Comparison of ENCODE assay signal across 8 mouse cellular contexts in the genomic region with DNA sequence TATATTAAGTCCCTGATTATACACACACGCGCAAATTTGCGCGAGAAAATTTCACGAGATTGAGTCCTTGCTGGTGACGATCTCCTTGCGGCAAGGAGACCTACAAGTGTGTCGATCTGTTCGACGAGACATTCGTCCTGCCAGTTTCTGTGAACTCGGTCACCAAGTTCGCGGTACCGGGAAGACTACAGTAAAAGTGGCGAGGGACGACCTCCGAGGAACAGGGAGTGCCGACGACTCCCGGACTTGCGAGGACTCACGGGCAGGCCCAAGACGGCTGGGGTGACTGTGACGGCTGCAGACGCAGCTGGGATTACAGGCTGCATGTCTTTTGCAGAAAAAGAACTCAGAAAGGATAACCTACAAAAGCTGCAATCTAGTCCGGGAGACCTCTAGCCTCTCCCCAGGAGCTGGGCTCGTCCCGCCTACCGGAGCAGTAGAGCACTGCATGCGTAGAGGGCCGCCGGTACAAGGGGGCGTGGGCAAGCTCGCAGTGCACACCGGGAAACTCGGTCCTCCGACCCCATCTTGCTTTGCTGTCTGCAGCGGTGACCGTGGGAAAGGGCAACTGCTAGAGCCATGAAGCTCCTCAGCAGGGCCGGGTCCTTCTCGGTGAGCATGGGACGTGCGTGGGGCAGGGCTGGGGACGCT. TPM values are rescaled to one million over a fixed set of nuclear protein-coding genes. Genes with fewer than 3 reads are reported as not detected.
A peak's percentile ranks its signal among the peaks of the same experiment; 100 is the strongest.
DNase-seq lines count a peak whose midpoint lies in the region; ATAC-seq lines count a peak whose summit lies in the region.

A gene (plus strand): TSS at position 466 of the 651 bp plus-strand sequence.

- H3K4me2 ChIP-seq in heart, embryonic 13.5 days, result peak within 1 kb of the TSS; percentile 72
- H3K4me2 ChIP-seq in liver, embryonic 12.5 days, result peak within 1 kb of the TSS; percentile 83
- peak within 1 kb of the TSS; percentile 69 for H3K4me2 ChIP-seq in stomach, embryonic 15.5 days

- peaks cover 27% of the 10 kb centered on the region for H3K4me1 ChIP-seq in heart, embryonic 13.5 days
- H3K4me1 ChIP-seq in liver, embryonic 12.5 days, result peaks cover 24% of the 10 kb centered on the region
- peaks cover 8% of the 10 kb centered on the region; the same call in 1 of the 2 replicates for H3K4me1 ChIP-seq in stomach, embryonic 15.5 days

- peaks cover 23% of the 10 kb centered on the region for H3K36me3 ChIP-seq in heart, embryonic 13.5 days
- peaks cover 23% of the 10 kb centered on the region for H3K36me3 ChIP-seq in liver, embryonic 12.5 days
- peaks cover 15% of the 10 kb centered on the region; the same call in 1 of the 2 replicates for H3K36me3 ChIP-seq in stomach, embryonic 15.5 days

- H3K27ac ChIP-seq in heart, embryonic 13.5 days (replicated peaks), result peak within 1 kb of the TSS; percentile 99
- H3K27ac ChIP-seq in liver, embryonic 12.5 days, result peak within 1 kb of the TSS; percentile 87
- H3K27ac ChIP-seq in stomach, embryonic 15.5 days, result peak within 1 kb of the TSS; percentile 86

- peak; percentile 99 for ATAC-seq in erythroid progenitor cell, adult 5-6 weeks (replicated peaks; ENCODE audit: low FRiP score, poor library complexity, severe bottlenecking)
- peak; percentile 95 for ATAC-seq in heart, embryonic 13.5 days (ENCODE audit: extremely low read depth, insufficient number of reproducible peaks, low FRiP score, low TSS enrichment)
- ATAC-seq in liver, embryonic 12.5 days, result peak; percentile 99
- ATAC-seq in stomach, embryonic 15.5 days (ENCODE audit: insufficient read depth, low FRiP score, low read depth), result peak; percentile 99

- H3K9ac ChIP-seq in heart, embryonic 13.5 days, result peak within 1 kb of the TSS; percentile 99
- H3K9ac ChIP-seq in liver, embryonic 12.5 days, result peak within 1 kb of the TSS; percentile 96
- H3K9ac ChIP-seq in stomach, embryonic 15.5 days, result peak within 1 kb of the TSS; percentile 87

- WGBS in heart, embryonic 13.5 days, result under 1% methylated on average over 45 of the region's 45 CpGs
- WGBS in liver, embryonic 12.5 days (ENCODE audit: insufficient replicate concordance), result under 1% methylated on average over 45 of the region's 45 CpGs
- under 1% methylated on average over 45 of the region's 45 CpGs for WGBS in stomach, embryonic 15.5 days

- DNase-seq in CD4-positive helper T cell, adult 2 months (ENCODE audit: low read depth, low spot score), result peak; percentile 91
- DNase-seq in brain, embryonic 18.5 days (ENCODE audit: low read depth, low spot score), result peak; percentile 77
- DNase-seq in kidney, postnatal 10 days, result peak; percentile 93
- DNase-seq in natural killer cell, adult 2 months (ENCODE audit: low spot score in 2 of 2), result peak; percentile 76 to 83

- H3K4me3 ChIP-seq in heart, embryonic 13.5 days, result peak within 1 kb of the TSS; percentile 99
- peak within 1 kb of the TSS; percentile 97 for H3K4me3 ChIP-seq in liver, embryonic 12.5 days
- H3K4me3 ChIP-seq in stomach, embryonic 15.5 days (replicated peaks), result peak within 1 kb of the TSS; percentile 94

- no peaks in the 10 kb centered on the region for H3K27me3 ChIP-seq in heart, embryonic 13.5 days (replicated peaks)
- H3K27me3 ChIP-seq in liver, embryonic 12.5 days (replicated peaks), result no peaks in the 10 kb centered on the region
- H3K27me3 ChIP-seq in stomach, embryonic 15.5 days (replicated peaks), result no peaks in the 10 kb centered on the region

- H3K9me3 ChIP-seq in heart, embryonic 13.5 days, result no peaks in the 10 kb centered on the region
- no peaks in the 10 kb centered on the region for H3K9me3 ChIP-seq in liver, embryonic 12.5 days (replicated peaks)
- no peaks in the 10 kb centered on the region for H3K9me3 ChIP-seq in stomach, embryonic 15.5 days

RNA-seq across cellular contexts. Expression of the gene that starts here (rescaled TPM):
- total RNA-seq in erythroid progenitor cell, adult 5-6 weeks (2015; ENCODE audit: low replicate concordance), result 84.7 and 88.4 TPM in 2 replicates
- 27.9 and 36.7 TPM in 2 replicates for total RNA-seq in erythroid progenitor cell, adult 5-6 weeks (2017; ENCODE audit: low replicate concordance)
- polyA plus RNA-seq in heart, embryonic 13.5 days (2015; fragmentation: Nextera tagmentation; extraction: Ambion mirVana), result 401 and 425 TPM in 2 replicates
- 150 and 160 TPM in 2 replicates for polyA plus RNA-seq in liver, embryonic 12.5 days (2016; fragmentation: Nextera tagmentation; extraction: Ambion mirVana)
- 197 and 221 TPM in 2 replicates for polyA plus RNA-seq in stomach, embryonic 15.5 days (2015; fragmentation: Nextera tagmentation; extraction: Ambion mirVana)

Comparison
In these comparisons a context has a peak if more than half of its experiments do, and no peak if none do; other contexts are left out.
1. Peak in every context shown above with its lines: DNase-seq, ATAC-seq, H3K4me3 ChIP-seq and H3K27ac ChIP-seq.